Mouse (Mus musculus) spleen, adult 2 months (tissue): ENCODE data around the gene Lbp.

ENCODE experiments used
- CTCF ChIP-seq: fragments of 200-500 bp; IDR thresholded peaks from 2 replicates; pipeline ENCODE4 v1.5.1; 2011; ENCODE audit warnings: mild to moderate bottlenecking, inconsistent platforms; ENCODE audit not compliant: insufficient read depth, insufficient read length, insufficient replicate concordance; ENCODE audit errors: extremely low read depth
- POLR2A ChIP-seq: fragments of 200-500 bp; IDR thresholded peaks from 2 replicates; pipeline ENCODE4 v1.6.1; 2011; ENCODE audit warnings: low read depth, low read length, inconsistent platforms

DNA sequence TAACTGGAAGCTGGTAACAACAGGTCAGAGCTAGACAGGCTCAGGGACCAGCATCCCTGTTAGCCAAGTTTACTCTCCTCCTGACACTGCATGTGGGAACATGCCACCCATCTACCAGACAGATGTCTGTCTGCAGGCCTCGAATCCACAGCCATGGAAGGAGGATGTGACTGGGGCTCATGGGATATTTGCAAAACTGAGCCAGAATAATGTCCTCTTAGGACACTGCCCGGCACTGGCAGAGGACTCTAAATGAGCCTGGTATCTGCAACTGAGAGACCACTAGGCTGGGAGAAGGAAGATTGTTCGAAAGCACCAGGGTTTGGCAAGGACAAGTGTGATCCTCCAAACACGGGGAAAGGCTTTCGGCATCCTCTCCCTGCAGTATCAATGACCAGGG is 49.8 kb downstream of the Lbp start:
- TF ChIP-seq POLR2A (no peak), CTCF (no peak)
